22 mouse cellular contexts compared by ENCODE assay signal in the genomic region with DNA sequence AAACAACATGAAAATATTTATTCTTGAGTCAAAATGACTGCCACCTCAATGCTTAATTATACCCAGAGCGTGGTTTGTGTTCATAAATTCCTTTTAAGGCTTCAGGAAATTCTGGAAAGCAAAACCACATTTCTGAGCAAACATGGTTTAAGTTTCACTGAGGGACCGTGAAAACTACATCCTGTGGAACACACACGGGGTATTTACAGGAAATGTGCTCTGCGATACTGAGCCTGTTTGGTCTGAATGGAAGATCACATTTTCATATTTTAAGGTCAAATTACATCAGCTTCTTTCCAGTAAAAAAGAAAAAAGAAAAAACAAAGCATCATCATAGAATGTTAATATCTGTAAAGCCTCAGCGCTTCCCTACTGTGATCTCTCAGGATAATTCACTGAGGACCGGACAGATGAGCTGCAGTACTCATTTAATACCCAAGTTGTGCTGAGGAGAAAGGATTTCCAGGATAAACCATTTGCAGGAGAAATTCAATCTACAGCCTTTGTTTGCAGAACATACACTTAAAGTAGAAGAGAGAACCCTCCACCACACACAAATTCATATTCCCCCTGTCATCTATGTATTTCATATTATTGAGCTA.
A peak's percentile ranks its signal among the peaks of the same experiment; 100 is the strongest.
DNase-seq lines count a peak whose midpoint lies in the region; ATAC-seq and TF ChIP-seq lines count a peak whose summit lies in the region.
"Had no signal": no experiment of that assay in that cellular context is flagged by ENCODE, and none has a peak within 500 bp of the region (broad histone marks: within the 10 kb centered on the region; RNA-seq: fewer than 3 reads in every experiment).

No protein-coding gene starts in this region.

- H3K4me2 ChIP-seq in embryonic facial prominence, embryonic 11.5 days (ENCODE audit: low read depth, low read length), result no peak overlapping the region
- H3K4me2 ChIP-seq in lung, embryonic 14.5 days, result no peak overlapping the region
- H3K4me2 ChIP-seq in limb, embryonic 12.5 days, result no peak overlapping the region
- H3K4me2 ChIP-seq: heart, embryonic 11.5 days; hindbrain, embryonic 12.5 days; liver, embryonic 11.5 days; midbrain, embryonic 12.5 days had no signal

- H3K4me1 ChIP-seq in embryonic facial prominence, embryonic 11.5 days (ENCODE audit: control insufficient read depth, insufficient read depth, low read length), result no peaks in the 10 kb centered on the region
- peaks cover 11% of the 10 kb centered on the region; the same call in 1 of the 2 replicates for H3K4me1 ChIP-seq in embryonic facial prominence, embryonic 10.5 days
- H3K4me1 ChIP-seq in lung, embryonic 14.5 days (ENCODE audit: insufficient read depth), result no peaks in the 10 kb centered on the region
- H3K4me1 ChIP-seq in limb, embryonic 12.5 days (replicated peaks), result peaks cover 8% of the 10 kb centered on the region
- H3K4me1 ChIP-seq: forebrain, embryonic 10.5 days; hindbrain, embryonic 12.5 days; midbrain, embryonic 12.5 days had no signal

- ATAC-seq in embryonic facial prominence, embryonic 11.5 days (replicated peaks; ENCODE audit: insufficient number of reproducible peaks, low FRiP score, low TSS enrichment, low read depth), result no peak
- ATAC-seq in lung, embryonic 14.5 days (ENCODE audit: insufficient read depth), result no peak
- ATAC-seq in limb, embryonic 12.5 days (ENCODE audit: insufficient number of reproducible peaks, insufficient read depth, low FRiP score, low TSS enrichment, low read depth), result no peak
- ATAC-seq in granulocyte monocyte progenitor cell, adult 5-6 weeks (replicated peaks; ENCODE audit: poor library complexity, severe bottlenecking), result no peak
- ATAC-seq: forebrain, postnatal 0 days had no signal

- DNase-seq in embryonic facial prominence, embryonic 11.5 days (ENCODE audit: low spot score), result peak; percentile 78
- no peak for DNase-seq in embryonic facial prominence, embryonic 10.5 days (ENCODE audit: low spot score)
- peak; percentile 17 for DNase-seq in lung, embryonic 14.5 days
- DNase-seq in lung, postnatal 14 days, result no peak
- no peak for DNase-seq in gastrocnemius, postnatal 25 days
- DNase-seq: adrenal gland, postnatal 25 days; cerebellum, adult 8-10 months; cerebellum, postnatal 36 days; forebrain, postnatal 0 days; gastrocnemius, adult 2 months; heart, postnatal 10 days; kidney, adult 11 months; kidney, postnatal 36 days; lung, adult 18-20 months had no signal

- no peak overlapping the region for H3K9ac ChIP-seq in embryonic facial prominence, embryonic 11.5 days (replicated peaks; ENCODE audit: low read length)
- H3K9ac ChIP-seq in lung, embryonic 14.5 days, result no peak overlapping the region
- no peak overlapping the region for H3K9ac ChIP-seq in limb, embryonic 12.5 days (replicated peaks)
- H3K9ac ChIP-seq: forebrain, postnatal 0 days; hindbrain, embryonic 12.5 days; midbrain, embryonic 12.5 days had no signal

- H3K4me3 ChIP-seq in embryonic facial prominence, embryonic 11.5 days (ENCODE audit: low read depth, low read length), result no peak overlapping the region
- no peak overlapping the region for H3K4me3 ChIP-seq in embryonic facial prominence, embryonic 10.5 days
- no peak overlapping the region for H3K4me3 ChIP-seq in lung, embryonic 14.5 days (ENCODE audit: low read depth, low read length)
- H3K4me3 ChIP-seq in limb, embryonic 12.5 days (replicated peaks), result no peak overlapping the region
- H3K4me3 ChIP-seq: forebrain, embryonic 10.5 days; gastrocnemius, adult 2 months; hindbrain, embryonic 12.5 days; midbrain, embryonic 12.5 days had no signal

- H3K9me3 ChIP-seq in embryonic facial prominence, embryonic 11.5 days (replicated peaks; ENCODE audit: control insufficient read depth, low read length), result no peaks in the 10 kb centered on the region
- no peaks in the 10 kb centered on the region for H3K9me3 ChIP-seq in embryonic facial prominence, embryonic 10.5 days
- no peaks in the 10 kb centered on the region for H3K9me3 ChIP-seq in lung, embryonic 14.5 days (ENCODE audit: low read depth, low read length)
- no peaks in the 10 kb centered on the region for H3K9me3 ChIP-seq in limb, embryonic 12.5 days
- H3K9me3 ChIP-seq: forebrain, embryonic 10.5 days; hindbrain, embryonic 12.5 days; midbrain, embryonic 12.5 days had no signal

- no peak for TF ChIP-seq CTCF in lung, embryonic 14.5 days (IDR thresholded peaks at IDR 0.05; ENCODE audit: low read depth)

- H3K27ac ChIP-seq in embryonic facial prominence, embryonic 11.5 days (replicated peaks; ENCODE audit: low read depth, low read length), result no peak overlapping the region
- H3K27ac ChIP-seq in embryonic facial prominence, embryonic 10.5 days (replicated peaks), result no peak overlapping the region; the same call in 1 of the 2 replicates
- no peak overlapping the region for H3K27ac ChIP-seq in lung, embryonic 14.5 days (ENCODE audit: low read depth)
- peak overlapping the region; percentile 36; the same call in 1 of the 2 replicates for H3K27ac ChIP-seq in limb, embryonic 12.5 days
- H3K27ac ChIP-seq: forebrain, embryonic 10.5 days; gastrocnemius, adult 2 months; hindbrain, embryonic 12.5 days; midbrain, embryonic 12.5 days; stomach, postnatal 0 days had no signal

- WGBS in embryonic facial prominence, embryonic 11.5 days, result 34% methylated on average over 6 of the region's 6 CpGs
- WGBS in embryonic facial prominence, embryonic 10.5 days, result 62% methylated on average over 6 of the region's 6 CpGs
- 56% methylated on average over 6 of the region's 6 CpGs for WGBS in lung, embryonic 14.5 days
- 35% methylated on average over 6 of the region's 6 CpGs for WGBS in limb, embryonic 12.5 days

- no peaks in the 10 kb centered on the region for H3K36me3 ChIP-seq in embryonic facial prominence, embryonic 11.5 days (replicated peaks; ENCODE audit: control insufficient read depth, insufficient read depth, low read depth, low read length)
- H3K36me3 ChIP-seq in embryonic facial prominence, embryonic 10.5 days (replicated peaks), result no peaks in the 10 kb centered on the region
- H3K36me3 ChIP-seq in lung, embryonic 14.5 days (ENCODE audit: insufficient read depth), result no peaks in the 10 kb centered on the region
- H3K36me3 ChIP-seq in limb, embryonic 12.5 days, result no peaks in the 10 kb centered on the region
- H3K36me3 ChIP-seq: forebrain, embryonic 10.5 days; hindbrain, embryonic 12.5 days; midbrain, embryonic 12.5 days had no signal

- H3K27me3 ChIP-seq in embryonic facial prominence, embryonic 11.5 days (ENCODE audit: control insufficient read depth, insufficient read depth, low read length), result no peaks in the 10 kb centered on the region
- no peaks in the 10 kb centered on the region for H3K27me3 ChIP-seq in embryonic facial prominence, embryonic 10.5 days (replicated peaks; ENCODE audit: low read depth, poor library complexity, severe bottlenecking)
- H3K27me3 ChIP-seq in lung, embryonic 14.5 days (ENCODE audit: insufficient read depth, low read length), result no peaks in the 10 kb centered on the region
- H3K27me3 ChIP-seq in limb, embryonic 12.5 days, result no peaks in the 10 kb centered on the region
- H3K27me3 ChIP-seq: hindbrain, embryonic 12.5 days; midbrain, embryonic 12.5 days had no signal

Comparison
In these comparisons a context has a peak if more than half of its experiments do, and no peak if none do; other contexts are left out.
1. DNase-seq: peak in embryonic facial prominence, embryonic 11.5 days (single experiment) and lung, embryonic 14.5 days (single experiment); none in embryonic facial prominence, embryonic 10.5 days (single experiment), lung, postnatal 14 days (single experiment) and gastrocnemius, postnatal 25 days (single experiment).